In the genomic region with DNA sequence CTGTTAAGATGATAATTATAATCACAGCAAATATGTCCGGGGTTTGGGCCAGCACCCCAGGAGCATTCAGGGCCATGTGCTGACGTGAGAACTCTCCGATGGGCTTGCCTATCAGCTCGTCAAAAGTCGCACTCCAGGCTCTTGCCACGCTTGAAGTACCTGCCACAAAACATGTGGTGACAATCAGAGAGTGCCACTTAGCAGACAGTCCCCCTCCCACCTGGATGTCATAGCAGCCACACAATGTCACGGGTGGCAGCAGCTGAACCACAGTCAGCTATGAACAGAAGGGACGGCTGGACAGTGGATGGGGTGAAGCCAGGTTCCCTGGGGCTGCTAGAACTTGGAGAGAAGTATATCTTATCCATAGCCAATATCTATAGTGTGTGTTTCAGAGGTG, we compare ENCODE assay signal across 32 mouse cellular contexts. TPM values are rescaled to one million over a fixed set of nuclear protein-coding genes. Genes with fewer than 3 reads are reported as not detected.
A peak's percentile ranks its signal among the peaks of the same experiment; 100 is the strongest.
DNase-seq lines count a peak whose midpoint lies in the region; ATAC-seq and TF ChIP-seq lines count a peak whose summit lies in the region.
"Had no signal": no experiment of that assay in that cellular context is flagged by ENCODE, and none has a peak within 500 bp of the region (broad histone marks: within the 10 kb centered on the region; RNA-seq: fewer than 3 reads in every experiment).

No protein-coding gene starts in this region.

- no peaks in the 10 kb centered on the region for H3K27me3 ChIP-seq in heart, adult 2 months (ENCODE audit: control insufficient read depth, insufficient read depth, low read length)
- H3K27me3 ChIP-seq in midbrain, postnatal 0 days (ENCODE audit: insufficient read depth, low read length): no peaks in the 10 kb centered on the region
- H3K27me3 ChIP-seq in midbrain, embryonic 15.5 days (replicated peaks): no peaks in the 10 kb centered on the region
- no peaks in the 10 kb centered on the region for H3K27me3 ChIP-seq in heart, embryonic 16.5 days (ENCODE audit: control insufficient read depth, insufficient read depth, low read length)
- H3K27me3 ChIP-seq: embryonic facial prominence, embryonic 12.5 days; kidney, embryonic 15.5 days; neural tube, embryonic 12.5 days had no signal

- TF ChIP-seq EP300 in heart, adult 2 months (IDR thresholded peaks at IDR 0.05; ENCODE audit: insufficient read depth, low read depth, low read length): peak; percentile 93

- ATAC-seq in midbrain, postnatal 0 days (ENCODE audit: low FRiP score): no peak
- no peak for ATAC-seq in midbrain, embryonic 15.5 days (replicated peaks)
- ATAC-seq in heart, embryonic 16.5 days (replicated peaks; ENCODE audit: extremely low read depth, insufficient read depth, low FRiP score): peak; percentile 74
- no peak for ATAC-seq in megakaryocyte-erythroid progenitor cell, adult 5-6 weeks (replicated peaks; ENCODE audit: low FRiP score, low TSS enrichment, poor library complexity, severe bottlenecking)
- ATAC-seq: CD4-positive, CD25-positive, alpha-beta regulatory T cell, adult 4 months; forebrain, embryonic 14.5 days; midbrain, embryonic 16.5 days had no signal

- intact Hi-C loops in heart, adult 2 months (cut with DNase I): no loop called here
- intact Hi-C loops in heart, postnatal 36 days (cut with DNase I): no loop called here

- peaks cover 7% of the 10 kb centered on the region for H3K4me1 ChIP-seq in heart, adult 2 months (ENCODE audit: control insufficient read depth, insufficient read depth, low read length)
- no peaks in the 10 kb centered on the region for H3K4me1 ChIP-seq in midbrain, postnatal 0 days (ENCODE audit: insufficient read depth, low read length)
- peaks cover 3% of the 10 kb centered on the region; the same call in 1 of the 2 replicates for H3K4me1 ChIP-seq in midbrain, embryonic 15.5 days
- peaks cover 29% of the 10 kb centered on the region for H3K4me1 ChIP-seq in heart, embryonic 16.5 days (ENCODE audit: control insufficient read depth, insufficient read depth, low read length)
- H3K4me1 ChIP-seq: embryonic facial prominence, embryonic 12.5 days; midbrain, embryonic 10.5 days; neural tube, embryonic 12.5 days had no signal

- H3K9me3 ChIP-seq in midbrain, postnatal 0 days (ENCODE audit: low read length): no peaks in the 10 kb centered on the region
- H3K9me3 ChIP-seq in midbrain, embryonic 15.5 days: no peaks in the 10 kb centered on the region
- no peaks in the 10 kb centered on the region for H3K9me3 ChIP-seq in heart, embryonic 16.5 days (replicated peaks; ENCODE audit: control insufficient read depth, low read length)
- H3K9me3 ChIP-seq: embryonic facial prominence, embryonic 12.5 days; kidney, embryonic 15.5 days; midbrain, embryonic 10.5 days; neural tube, embryonic 12.5 days had no signal

- H3K27ac ChIP-seq in heart, adult 2 months: no peak overlapping the region
- H3K27ac ChIP-seq in midbrain, postnatal 0 days (ENCODE audit: low read depth, low read length): no peak overlapping the region
- no peak overlapping the region for H3K27ac ChIP-seq in midbrain, embryonic 15.5 days
- H3K27ac ChIP-seq in heart, embryonic 16.5 days (ENCODE audit: low read length): 0 out of 2 replicates have a peak overlapping the region, but pooled peaks have one; percentile 39
- H3K27ac ChIP-seq: embryonic facial prominence, embryonic 12.5 days; hindbrain, embryonic 14.5 days; kidney, embryonic 15.5 days; liver, embryonic 14.5 days; macrophage; midbrain, embryonic 10.5 days; neural tube, embryonic 12.5 days; stomach, postnatal 0 days had no signal

- H3K4me2 ChIP-seq in midbrain, postnatal 0 days (ENCODE audit: low read depth, low read length, poor library complexity, severe bottlenecking): no peak overlapping the region
- H3K4me2 ChIP-seq in midbrain, embryonic 15.5 days: no peak overlapping the region
- H3K4me2 ChIP-seq in heart, embryonic 16.5 days (ENCODE audit: low read depth, low read length): no peak overlapping the region
- H3K4me2 ChIP-seq: embryonic facial prominence, embryonic 12.5 days; hindbrain, embryonic 14.5 days; kidney, embryonic 15.5 days; neural tube, embryonic 12.5 days had no signal

- peak; percentile 32 to 49 for DNase-seq in heart, adult 2 months
- DNase-seq in heart, postnatal 36 days: no peak
- DNase-seq in midbrain, postnatal 0 days (ENCODE audit: low spot score): peak; percentile 35
- no peak for DNase-seq in right cerebral cortex, postnatal 36 days (ENCODE audit: low spot score in 2 of 2)
- DNase-seq: cerebellum, adult 8-10 months; cerebellum, postnatal 36 days; gastrocnemius, postnatal 25 days; kidney, adult 18-20 months; kidney, postnatal 4 days; layer of hippocampus, postnatal 36 days; liver; lung, adult 2 months; lung, postnatal 10 days; right cerebral cortex, adult 18-20 months; right cerebral cortex, postnatal 4 days; thymus, adult 18-20 months; thymus, postnatal 36 days had no signal

- H3K79me2 ChIP-seq in heart, adult 2 months (replicated peaks; ENCODE audit: control insufficient read depth, insufficient read depth, low read length): no peaks in the 10 kb centered on the region

- no peak for TF ChIP-seq CTCF in heart, adult 2 months (IDR thresholded peaks at IDR 0.05)
- TF ChIP-seq CTCF in midbrain, postnatal 0 days (IDR thresholded peaks at IDR 0.05): no peak

- H3K36me3 ChIP-seq in heart, adult 2 months (ENCODE audit: control insufficient read depth, insufficient read depth, low read length): no peaks in the 10 kb centered on the region
- peaks cover 4% of the 10 kb centered on the region; the same call in 1 of the 2 replicates for H3K36me3 ChIP-seq in midbrain, postnatal 0 days (ENCODE audit: insufficient read depth, low read length)
- no peaks in the 10 kb centered on the region for H3K36me3 ChIP-seq in midbrain, embryonic 15.5 days (replicated peaks)
- peaks cover 6% of the 10 kb centered on the region for H3K36me3 ChIP-seq in heart, embryonic 16.5 days (ENCODE audit: control insufficient read depth, insufficient read depth)
- H3K36me3 ChIP-seq: embryonic facial prominence, embryonic 12.5 days; neural tube, embryonic 12.5 days had no signal

- no peak overlapping the region for H3K9ac ChIP-seq in heart, adult 2 months (ENCODE audit: low read depth, low read length)
- no peak overlapping the region for H3K9ac ChIP-seq in midbrain, postnatal 0 days (replicated peaks; ENCODE audit: low read length, poor library complexity, severe bottlenecking)
- no peak overlapping the region for H3K9ac ChIP-seq in midbrain, embryonic 15.5 days
- H3K9ac ChIP-seq in heart, embryonic 16.5 days (ENCODE audit: low read length): no peak overlapping the region
- H3K9ac ChIP-seq: embryonic facial prominence, embryonic 12.5 days; hindbrain, embryonic 14.5 days; kidney, embryonic 15.5 days; liver, embryonic 14.5 days; neural tube, embryonic 12.5 days had no signal

- WGBS in heart, adult 2 months: 52% methylated on average over 8 of the region's 8 CpGs
- WGBS in midbrain, postnatal 0 days: 63% methylated on average over 8 of the region's 8 CpGs
- 67% methylated on average over 8 of the region's 8 CpGs for WGBS in midbrain, embryonic 15.5 days
- WGBS in heart, embryonic 16.5 days: 50% methylated on average over 8 of the region's 8 CpGs

- H3K4me3 ChIP-seq in heart, adult 2 months: no peak overlapping the region
- no peak overlapping the region for H3K4me3 ChIP-seq in midbrain, postnatal 0 days (ENCODE audit: low read depth, low read length)
- no peak overlapping the region for H3K4me3 ChIP-seq in midbrain, embryonic 15.5 days
- H3K4me3 ChIP-seq in heart, embryonic 16.5 days (ENCODE audit: low read length): no peak overlapping the region
- H3K4me3 ChIP-seq: embryonic facial prominence, embryonic 12.5 days; kidney, embryonic 15.5 days; midbrain, embryonic 10.5 days; myocyte; neural tube, embryonic 12.5 days had no signal

- no peak for TF ChIP-seq POLR2A in heart, adult 2 months (IDR thresholded peaks at IDR 0.05; ENCODE audit: insufficient read depth, low read depth, low read length)

RNA-seq across cellular contexts. Expression of a gene that starts 51.6 kb away (rescaled TPM):
- total RNA-seq in heart, adult 2 months (2021): 10 to 100 TPM; 14.0 to 14.4 TPM
- polyA plus RNA-seq in heart, adult 2 months (2012; rRNA removed): 10.9 and 18.9 TPM in 2 replicates
- 10 to 100 TPM in 1 of 2 experiments, 1 to 10 TPM in 1; 9.3 to 20.3 TPM for total RNA-seq in heart, postnatal 36 days (2021)
- 49.8 and 73.3 TPM in 2 replicates for total RNA-seq in midbrain, postnatal 0 days (2014; rRNA removed)
- 26.2 and 33.8 TPM in 2 replicates for polyA plus RNA-seq in midbrain, postnatal 0 days (2015; fragmentation: Nextera tagmentation; extraction: Ambion mirVana)
- polyA plus RNA-seq in midbrain, embryonic 15.5 days (2015; fragmentation: Nextera tagmentation; extraction: Ambion mirVana): 45.2 and 46.4 TPM in 2 replicates
- 15.1 and 15.7 TPM in 2 replicates for polyA plus RNA-seq in heart, embryonic 16.5 days (2015; fragmentation: Nextera tagmentation; extraction: Ambion mirVana)
- total RNA-seq in megakaryocyte-erythroid progenitor cell, adult 5-6 weeks (2014; fragmentation: Nextera tagmentation): 29.6 and 46.1 TPM in 2 replicates
- 17.8 and 22.7 TPM in 2 replicates for total RNA-seq in megakaryocyte-erythroid progenitor cell, adult 5-6 weeks (2017)

Comparison
In these comparisons a context has a peak if more than half of its experiments do, and no peak if none do; other contexts are left out.
1. DNase-seq: peak in heart, adult 2 months (2 of 2) and midbrain, postnatal 0 days (single experiment); none in heart, postnatal 36 days (0 of 2) and right cerebral cortex, postnatal 36 days (0 of 2).